Mouse (Mus musculus) kidney, adult 2 months (tissue): ENCODE results near the gene Klhl13. TPM values are rescaled to one million over a fixed set of nuclear protein-coding genes. Genes with fewer than 3 reads are reported as not detected.

ENCODE experiments used
- DNase-seq: peaks from one replicate; pipeline ENCODE4 v3.0.0; 2021
- H3K27ac ChIP-seq: fragments of 200-500 bp; 2 replicates; pipeline ENCODE4 v1.5.1; 2012; ENCODE audit warnings: low read depth, low read length, control low read depth, inconsistent platforms; ENCODE audit not compliant: insufficient read depth
- H3K27me3 ChIP-seq: fragments of 200-500 bp; replicated peaks from 2 replicates; pipeline ENCODE4 v1.6.1; 2012; ENCODE audit warnings: mild to moderate bottlenecking, moderate library complexity, low read length, inconsistent platforms; ENCODE audit not compliant: control insufficient read depth, insufficient read depth
- H3K36me3 ChIP-seq: fragments of 200-500 bp; 2 replicates; pipeline ENCODE4 v1.6.1; 2012; ENCODE audit warnings: mild to moderate bottlenecking, moderate library complexity, low read length, inconsistent platforms; ENCODE audit not compliant: control insufficient read depth, insufficient read depth
- H3K4me1 ChIP-seq: fragments of 200-500 bp; 2 replicates; pipeline ENCODE4 v1.6.1; 2011; ENCODE audit warnings: low read length; ENCODE audit not compliant: control insufficient read depth, insufficient read depth
- H3K4me3 ChIP-seq: fragments of 200-500 bp; 2 replicates; pipeline ENCODE4 v1.5.1; 2011; ENCODE audit warnings: mild to moderate bottlenecking, low read depth, low read length, control low read depth; ENCODE audit not compliant: insufficient read depth
- CTCF ChIP-seq: fragments of 200-500 bp; conservative IDR thresholded peaks from 2 replicates; pipeline ENCODE4 v1.5.1; 2011; ENCODE audit warnings: low read depth, mild to moderate bottlenecking, control low read depth, low read length, moderate library complexity, mixed read lengths; ENCODE audit not compliant: insufficient read depth, insufficient read length
- POLR2A ChIP-seq: fragments of 200-500 bp; IDR thresholded peaks from one replicate; pipeline ENCODE4 v1.6.1; 2011; ENCODE audit warnings: low read depth, low read length, control low read depth
- WGBS: fragments of 180-500 bp; shearing (Covaris S2); methylation state at CpG from one replicate; pipeline ENCODE4 v1.1.7; 2018; 5-methylcytosine and 5-hydroxymethylcytosine counted together
- polyA plus RNA-seq: library from polyadenylated mRNA; depleted of rRNA; stranded (reverse); fragments of >200 nt; gene quantifications from 2 replicates; pipeline ENCODE4 v1.2.3, GENCODE M21; 2012

The Klhl13 gene
- polyA plus RNA-seq, 1 experiment: 5.3 TPM

DNA sequence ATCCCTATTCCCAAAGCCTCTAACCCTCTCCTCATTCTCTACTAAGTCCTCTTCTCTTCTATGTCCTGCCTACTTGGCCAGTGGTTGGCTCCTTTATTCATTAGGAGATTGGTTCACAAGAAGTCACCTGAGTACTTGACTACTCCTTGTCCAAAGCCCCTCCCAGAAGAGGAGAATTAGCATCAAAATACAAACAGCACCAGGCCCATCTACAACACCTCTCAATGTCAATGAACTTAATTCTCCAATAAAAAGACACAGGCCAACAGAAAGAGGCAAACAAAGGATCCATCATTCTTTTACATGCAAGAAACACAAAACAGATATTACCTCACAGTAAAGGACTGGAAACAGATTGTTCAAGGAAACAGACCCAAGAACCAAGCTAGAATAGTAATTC, 46.0 kb downstream of the Klhl13 start:
- H3K36me3 ChIP-seq: no peaks in the 10 kb centered on the region
- no peak for DNase-seq
- H3K4me1 ChIP-seq: no peaks in the 10 kb centered on the region
- H3K27ac ChIP-seq: no peak overlapping the region
- TF ChIP-seq POLR2A (no peak), CTCF (no peak)
- H3K27me3 ChIP-seq: no peaks in the 10 kb centered on the region
- no peak overlapping the region for H3K4me3 ChIP-seq

DNA sequence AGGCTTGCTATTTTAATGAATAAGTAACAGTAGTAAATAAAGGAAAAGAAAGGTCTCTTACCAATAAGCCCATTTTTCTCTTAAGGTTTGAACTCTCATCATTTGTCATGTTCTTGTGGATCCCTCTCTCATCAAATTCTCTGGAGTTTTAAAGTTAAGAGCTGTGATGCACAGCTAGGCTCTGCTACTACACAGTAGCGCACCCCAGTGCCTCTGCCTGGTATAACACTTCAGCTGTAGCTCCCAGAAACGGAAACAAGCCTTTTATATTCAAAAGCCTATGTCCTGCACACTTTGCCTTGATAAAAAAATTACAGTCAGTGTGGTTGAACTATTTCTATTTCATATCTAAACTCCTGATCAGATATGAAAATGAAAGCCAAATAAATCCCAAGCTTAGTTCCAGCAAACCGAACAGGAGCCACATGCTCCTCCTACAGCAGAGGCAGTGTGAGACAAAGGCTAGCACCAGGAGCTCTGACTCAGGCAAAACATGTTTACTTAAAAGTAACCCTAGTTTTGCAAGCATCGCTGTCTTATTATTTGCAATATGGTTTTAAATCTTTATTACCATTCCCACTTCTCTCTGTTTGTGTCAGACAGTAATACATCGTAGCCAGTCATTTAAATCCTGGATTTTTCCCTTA, 68.8 kb downstream of the Klhl13 start:
- WGBS: 32% methylated on average over 5 of the region's 5 CpGs
- Histone ChIP-seq H3K4me3 (no peak overlapping the region), H3K27ac (no peak overlapping the region), H3K36me3 (no peaks in the 10 kb centered on the region), H3K4me1 (no peaks in the 10 kb centered on the region), H3K27me3 (no peaks in the 10 kb centered on the region)
- no peak for TF ChIP-seq POLR2A
- TF ChIP-seq CTCF: peak; percentile 44
- DNase-seq: peak; percentile 5

DNA sequence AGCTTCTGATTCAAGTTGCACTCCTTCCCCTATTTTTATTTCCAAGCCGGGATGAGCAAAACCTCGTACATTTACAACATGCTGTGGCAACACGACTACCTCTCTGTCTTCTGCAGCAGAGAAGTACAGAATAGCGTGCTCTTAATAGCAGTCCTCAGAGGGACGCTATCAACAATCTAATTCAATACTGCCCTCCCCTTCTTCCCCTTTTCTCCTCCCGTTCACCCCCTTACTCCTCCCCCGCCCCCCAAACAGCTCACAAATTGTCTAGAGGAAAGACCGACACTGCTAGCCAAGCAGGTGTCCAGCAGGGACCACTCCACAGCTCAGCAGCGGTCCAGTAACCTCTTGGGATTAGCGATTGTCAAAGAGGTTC, 79.5 kb downstream of the Klhl13 start:
- no peak overlapping the region for H3K4me3 ChIP-seq
- WGBS: 16% methylated on average over 9 of the region's 10 CpGs
- no peak for TF ChIP-seq CTCF
- TF ChIP-seq POLR2A: no peak
- no peaks in the 10 kb centered on the region for H3K36me3 ChIP-seq
- H3K4me1 ChIP-seq: no peaks in the 10 kb centered on the region
- DNase-seq: no peak
- H3K27ac ChIP-seq: no peak overlapping the region
- H3K27me3 ChIP-seq: no peaks in the 10 kb centered on the region

DNA sequence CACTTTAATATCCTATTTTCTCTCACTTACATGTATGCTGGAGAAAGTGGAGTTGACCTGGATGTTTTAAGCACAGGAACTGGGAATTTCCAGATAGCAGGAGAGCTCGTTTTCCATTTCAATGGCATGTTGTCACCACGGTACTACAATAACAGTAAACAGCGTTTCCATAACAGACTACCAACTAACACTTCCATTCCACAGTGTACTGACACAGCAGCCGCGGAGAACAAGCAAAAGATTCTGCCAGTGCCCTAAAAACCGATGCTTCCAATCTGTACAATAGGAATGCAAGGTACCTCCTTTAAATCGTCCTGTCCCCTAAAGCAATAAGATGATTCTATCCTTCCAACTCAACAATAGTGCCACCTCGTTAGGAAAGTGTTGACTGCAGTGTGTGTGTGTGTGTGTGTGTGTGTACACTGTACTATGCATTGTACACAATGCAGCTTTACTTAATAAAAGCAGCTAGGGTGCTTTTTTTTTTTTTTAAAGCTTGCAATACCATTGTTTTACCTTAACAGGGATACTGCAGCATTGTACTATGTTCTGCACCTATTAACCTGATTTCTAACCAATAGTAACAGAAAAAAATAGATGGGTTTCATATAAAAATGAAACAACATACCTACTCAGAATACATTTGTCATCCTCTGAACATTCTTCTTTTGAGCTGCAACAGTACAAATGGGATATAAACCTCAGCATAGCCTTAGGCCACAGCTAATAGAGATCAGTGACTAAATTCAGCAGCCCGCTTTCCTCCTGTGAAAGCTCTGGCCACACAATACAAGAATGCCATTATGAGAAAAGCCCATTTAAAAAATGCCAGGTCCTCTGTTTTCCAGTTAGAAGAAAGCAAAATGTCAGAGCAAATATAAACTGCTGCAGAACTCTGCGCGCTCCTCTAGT, 80.1 kb downstream of the Klhl13 start:
- TF ChIP-seq CTCF (no peak), POLR2A (no peak)
- no peak for DNase-seq
- Histone ChIP-seq H3K4me3 (no peak overlapping the region), H3K36me3 (no peaks in the 10 kb centered on the region), H3K4me1 (no peaks in the 10 kb centered on the region), H3K27me3 (no peaks in the 10 kb centered on the region), H3K27ac (no peak overlapping the region)
- WGBS: 64% methylated on average over 11 of the region's 11 CpGs

DNA sequence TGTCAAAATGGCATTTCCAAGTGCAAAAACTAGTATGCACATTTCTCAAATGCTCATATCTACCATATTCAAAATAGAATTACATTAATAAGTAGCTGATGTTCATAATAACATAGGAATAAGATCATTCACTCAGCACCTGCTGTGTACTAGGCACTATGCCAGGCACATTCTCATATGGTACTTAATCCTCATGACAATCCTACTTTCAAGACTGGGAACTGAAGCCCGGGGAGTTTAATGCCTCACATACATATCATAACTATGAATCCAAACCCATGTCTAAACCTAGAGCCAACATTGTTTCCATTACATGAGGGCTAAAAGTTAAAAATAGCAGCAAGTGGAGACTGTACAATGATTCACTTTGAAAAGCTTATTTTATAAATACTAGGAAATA, 97.3 kb downstream of the Klhl13 start:
- H3K27me3 ChIP-seq: no peaks in the 10 kb centered on the region
- H3K27ac ChIP-seq: no peak overlapping the region
- no peak overlapping the region for H3K4me3 ChIP-seq
- H3K4me1 ChIP-seq: no peaks in the 10 kb centered on the region
- TF ChIP-seq CTCF (no peak), POLR2A (no peak)
- no peaks in the 10 kb centered on the region for H3K36me3 ChIP-seq
- 90% methylated on average over 1 of the region's 1 CpGs for WGBS
- DNase-seq: no peak

DNA sequence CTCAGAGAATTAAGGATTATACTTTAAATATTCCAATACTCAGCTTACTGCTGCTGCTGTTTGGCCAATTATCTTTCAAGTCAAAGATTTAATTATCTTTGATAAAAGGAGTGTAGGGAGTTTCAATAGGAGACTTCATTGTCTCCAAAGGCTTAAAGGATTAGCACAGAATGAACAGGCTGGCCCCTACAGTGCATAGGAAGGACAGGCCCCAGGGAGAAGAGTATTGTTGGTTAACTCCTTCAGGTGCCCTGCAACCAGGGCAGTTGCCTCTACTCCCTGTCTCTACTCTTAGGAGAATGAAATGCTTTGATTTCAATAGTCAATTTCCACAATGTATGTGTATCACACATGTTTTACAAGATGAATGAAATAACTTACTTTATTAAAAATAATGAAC, 116.1 kb downstream of the Klhl13 start:
- no peak overlapping the region for H3K4me3 ChIP-seq
- no peak for TF ChIP-seq CTCF
- TF ChIP-seq POLR2A: no peak
- no peaks in the 10 kb centered on the region for H3K27me3 ChIP-seq
- DNase-seq: no peak
- H3K27ac ChIP-seq: no peak overlapping the region
- H3K4me1 ChIP-seq: no peaks in the 10 kb centered on the region
- no peaks in the 10 kb centered on the region for H3K36me3 ChIP-seq
